Mouse (Mus musculus) lung, adult 2 months (tissue): ENCODE data around the gene Sh3bp5.

Experiments used
- CTCF ChIP-seq: fragments of 200-500 bp; IDR thresholded peaks from 2 replicates; pipeline ENCODE4 v1.5.1; 2011; ENCODE audit warnings: mild to moderate bottlenecking, low read length, control low read depth; ENCODE audit not compliant: insufficient read depth
- POLR2A ChIP-seq: fragments of 200-500 bp; IDR thresholded peaks from 2 replicates; pipeline ENCODE4 v1.6.1; 2011; ENCODE audit warnings: low read depth, mild to moderate bottlenecking, control low read depth, low read length, borderline replicate concordance; ENCODE audit errors: extremely low read depth

DNA sequence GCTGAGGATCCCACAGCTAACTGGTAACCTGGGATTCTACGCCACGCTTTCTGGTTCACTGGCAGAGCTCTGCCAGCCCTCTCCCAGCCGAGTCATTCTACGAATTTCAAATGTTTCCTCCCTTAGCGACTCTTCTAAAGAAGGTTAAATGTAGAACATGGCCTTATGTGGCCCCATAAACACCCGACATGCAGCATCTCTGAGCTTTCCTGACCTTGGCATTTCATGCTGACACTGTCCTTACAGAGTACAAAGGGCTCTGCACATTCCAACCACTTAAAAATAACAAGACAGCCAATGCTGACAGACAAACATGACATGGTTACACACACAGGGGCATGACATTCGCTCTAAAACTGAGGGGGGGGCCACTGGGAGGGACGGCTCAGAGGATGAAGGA, 27.2 kb downstream of the Sh3bp5 start:
- TF ChIP-seq CTCF, result no peak
- TF ChIP-seq POLR2A, result no peak
